In genomic region chr3:50687755-50688154, GRCm38 (mm10) we compare ENCODE assay signal across 25 mouse cellular contexts.
DNase-seq lines count a peak whose midpoint lies in the region; ATAC-seq and TF ChIP-seq lines count a peak whose summit lies in the region.
"Had no signal": no experiment of that assay in that cellular context is flagged by ENCODE, and none has a peak within 500 bp of the region (broad histone marks: within the 10 kb centered on the region; RNA-seq: fewer than 3 reads in every experiment).

No protein-coding gene starts in this region.

- H3K9me3 ChIP-seq in hindbrain, postnatal 0 days (ENCODE audit: low read length), result no peaks in the 10 kb centered on the region
- no peaks in the 10 kb centered on the region for H3K9me3 ChIP-seq in hindbrain, embryonic 11.5 days (ENCODE audit: control insufficient read depth, low read length)
- H3K9me3 ChIP-seq: embryonic facial prominence, embryonic 15.5 days; hindbrain, embryonic 13.5 days; intestine, embryonic 15.5 days; limb, embryonic 12.5 days; liver, embryonic 12.5 days had no signal

- ATAC-seq in hindbrain, postnatal 0 days, result peak; percentile 56; the same call in 1 of the 2 replicates
- no peak for ATAC-seq in hindbrain, embryonic 11.5 days (ENCODE audit: low FRiP score)
- ATAC-seq: activated CD4-positive, CD25-positive, alpha-beta regulatory T cell, adult 4 months; intestine, embryonic 15.5 days; liver, embryonic 12.5 days; Patski had no signal

- H3K36me3 ChIP-seq in hindbrain, postnatal 0 days (ENCODE audit: insufficient read depth, low read length), result no peaks in the 10 kb centered on the region
- H3K36me3 ChIP-seq in hindbrain, embryonic 11.5 days (ENCODE audit: control insufficient read depth, insufficient read depth, low read length), result no peaks in the 10 kb centered on the region
- no peaks in the 10 kb centered on the region for H3K36me3 ChIP-seq in thymus, adult 2 months (ENCODE audit: control insufficient read depth, insufficient read depth, low read length)
- H3K36me3 ChIP-seq: embryonic facial prominence, embryonic 15.5 days; hindbrain, embryonic 13.5 days; intestine, embryonic 15.5 days; limb, embryonic 12.5 days; liver, embryonic 12.5 days had no signal

- WGBS in hindbrain, postnatal 0 days, result 52% methylated on average over 3 of the region's 3 CpGs
- WGBS in hindbrain, embryonic 11.5 days, result 63% methylated on average over 3 of the region's 3 CpGs
- 36% methylated on average over 3 of the region's 3 CpGs for WGBS in thymus, adult 2 months

- no peaks in the 10 kb centered on the region for H3K27me3 ChIP-seq in hindbrain, postnatal 0 days (ENCODE audit: insufficient read depth, low read length)
- no peaks in the 10 kb centered on the region for H3K27me3 ChIP-seq in hindbrain, embryonic 11.5 days (ENCODE audit: control insufficient read depth, insufficient read depth, low read length)
- H3K27me3 ChIP-seq in thymus, adult 2 months (ENCODE audit: control insufficient read depth, insufficient read depth, low read length), result no peaks in the 10 kb centered on the region
- H3K27me3 ChIP-seq: embryonic facial prominence, embryonic 15.5 days; hindbrain, embryonic 13.5 days; intestine, embryonic 15.5 days; limb, embryonic 12.5 days; liver, embryonic 12.5 days had no signal

- no peak for TF ChIP-seq CTCF in hindbrain, postnatal 0 days (IDR thresholded peaks at IDR 0.05; ENCODE audit: low read depth)
- no peak for TF ChIP-seq CTCF in thymus, adult 2 months (IDR thresholded peaks at IDR 0.05; ENCODE audit: borderline replicate concordance, control insufficient read depth, extremely low read depth, insufficient read depth, low read length, poor library complexity)

- H3K4me3 ChIP-seq in hindbrain, postnatal 0 days (ENCODE audit: low read length), result no peak overlapping the region
- no peak overlapping the region for H3K4me3 ChIP-seq in hindbrain, embryonic 11.5 days (ENCODE audit: low read depth, low read length)
- H3K4me3 ChIP-seq in thymus, adult 2 months (ENCODE audit: control insufficient read depth, insufficient read depth, low read length), result no peak overlapping the region
- H3K4me3 ChIP-seq: embryonic facial prominence, embryonic 15.5 days; hindbrain, embryonic 13.5 days; intestine, embryonic 15.5 days; left cerebral cortex, adult 2 months; limb, embryonic 12.5 days; liver, embryonic 12.5 days had no signal

- H3K27ac ChIP-seq in hindbrain, postnatal 0 days, result no peak overlapping the region
- H3K27ac ChIP-seq in hindbrain, embryonic 11.5 days (ENCODE audit: low read depth, low read length), result no peak overlapping the region
- peak overlapping the region; percentile 96 for H3K27ac ChIP-seq in thymus, adult 2 months (ENCODE audit: control insufficient read depth, insufficient read depth, low read length)
- H3K27ac ChIP-seq: embryonic facial prominence, embryonic 15.5 days; hindbrain, embryonic 13.5 days; intestine, embryonic 15.5 days; left cerebral cortex, adult 2 months; limb, embryonic 12.5 days; liver, embryonic 12.5 days had no signal

- no peak for TF ChIP-seq POLR2A in thymus, adult 2 months (IDR thresholded peaks at IDR 0.05; ENCODE audit: control insufficient read depth, extremely low read depth, insufficient read depth, low read length, poor library complexity)

- no peaks in the 10 kb centered on the region for H3K4me1 ChIP-seq in hindbrain, postnatal 0 days (ENCODE audit: insufficient read depth, low read length)
- H3K4me1 ChIP-seq in hindbrain, embryonic 11.5 days (replicated peaks; ENCODE audit: control insufficient read depth, insufficient read depth, low read length), result no peaks in the 10 kb centered on the region
- peaks cover 18% of the 10 kb centered on the region for H3K4me1 ChIP-seq in thymus, adult 2 months (replicated peaks; ENCODE audit: control insufficient read depth, insufficient read depth, low read length)
- H3K4me1 ChIP-seq: embryonic facial prominence, embryonic 15.5 days; hindbrain, embryonic 13.5 days; intestine, embryonic 15.5 days; limb, embryonic 12.5 days; liver, embryonic 12.5 days had no signal

- DNase-seq in embryo, embryonic 10 days (ENCODE audit: low spot score), result peak; percentile 20
- DNase-seq in embryo, embryonic 9.5 days (ENCODE audit: extremely low spot score), result no peak
- DNase-seq in hindbrain, postnatal 0 days (ENCODE audit: low spot score), result no peak
- no peak for DNase-seq in hindbrain, embryonic 11.5 days (ENCODE audit: low spot score)
- DNase-seq in thymus, adult 2 months, result peak; percentile 42
- DNase-seq in thymus, adult 18-20 months, result no peak
- no peak for DNase-seq in natural killer cell, adult 2 months (ENCODE audit: low spot score in 2 of 2)
- DNase-seq in urinary bladder, postnatal 10 days (ENCODE audit: low spot score), result no peak
- DNase-seq: adrenal gland, postnatal 14 days; cerebellum, adult 11 months; cerebellum, postnatal 10 days; gastrocnemius, postnatal 25 days; kidney, adult 9 months; kidney, postnatal 25 days; layer of hippocampus, adult 9-11 months; lung, adult 2 months; lung, postnatal 36 days had no signal

- H3K4me2 ChIP-seq in hindbrain, postnatal 0 days (ENCODE audit: low read depth, low read length), result no peak overlapping the region
- H3K4me2 ChIP-seq in hindbrain, embryonic 11.5 days (replicated peaks; ENCODE audit: low read depth, low read length), result no peak overlapping the region
- H3K4me2 ChIP-seq: embryonic facial prominence, embryonic 15.5 days; hindbrain, embryonic 13.5 days; intestine, embryonic 15.5 days; limb, embryonic 12.5 days; liver, embryonic 12.5 days had no signal

- H3K9ac ChIP-seq in hindbrain, postnatal 0 days (replicated peaks; ENCODE audit: low read length), result no peak overlapping the region
- no peak overlapping the region for H3K9ac ChIP-seq in hindbrain, embryonic 11.5 days (ENCODE audit: low read depth, low read length)
- H3K9ac ChIP-seq: embryonic facial prominence, embryonic 15.5 days; hindbrain, embryonic 13.5 days; intestine, embryonic 15.5 days; limb, embryonic 12.5 days; liver, embryonic 12.5 days had no signal

Comparison
In these comparisons a context has a peak if more than half of its experiments do, and no peak if none do; other contexts are left out.
1. DNase-seq: peak in embryo, embryonic 10 days (single experiment) and thymus, adult 2 months (single experiment); none in embryo, embryonic 9.5 days (single experiment), hindbrain, postnatal 0 days (single experiment), hindbrain, embryonic 11.5 days (single experiment), thymus, adult 18-20 months (0 of 2), natural killer cell, adult 2 months (0 of 2) and urinary bladder, postnatal 10 days (single experiment).